Comparison of ENCODE assay signal across 8 mouse cellular contexts in genomic region chr19:4169378-4169784, GRCm38 (mm10). TPM values are rescaled to one million over a fixed set of nuclear protein-coding genes. Genes with fewer than 3 reads are reported as not detected.
DNase-seq lines count a peak whose midpoint lies in the region; ATAC-seq and TF ChIP-seq lines count a peak whose summit lies in the region.

No protein-coding gene starts in this region.

- H3K27me3 ChIP-seq in Patski, result no peaks in the 10 kb centered on the region
- H3K27me3 ChIP-seq in hindbrain, embryonic 14.5 days (ENCODE audit: control insufficient read depth, insufficient read depth, low read length), result no peaks in the 10 kb centered on the region

- no peaks in the 10 kb centered on the region for H3K36me3 ChIP-seq in hindbrain, embryonic 14.5 days (replicated peaks; ENCODE audit: control insufficient read depth, insufficient read depth)

- H3K4me3 ChIP-seq in hindbrain, embryonic 14.5 days (replicated peaks; ENCODE audit: low read length), result peak overlapping the region; percentile 37

- POLR2A ChIA-PET in Patski (lab: Charles Lee), result interaction anchor here (0.6 to 3.3 kb wide), 11 partner anchors 10 to 279 kb away, joined by 3 to 22 read pairs (median 5); partner anchors contain the start of genes AC109138.7, Clcf1, Ppp1ca and Rad9a

- peak overlapping the region; percentile 73 for H3K4me2 ChIP-seq in hindbrain, embryonic 14.5 days (replicated peaks)

- peak overlapping the region; percentile 77 for H3K9ac ChIP-seq in hindbrain, embryonic 14.5 days

- peak; percentile 83 for ATAC-seq in Patski
- peak; percentile 94 for ATAC-seq in hindbrain, embryonic 14.5 days (ENCODE audit: low FRiP score)

- CTCF ChIA-PET in Patski (lab: Charles Lee), result interaction anchor here (1.0 to 2.2 kb wide), 11 partner anchors 9 to 50 kb away, joined by 3 to 9 read pairs (median 5); partner anchors contain the start of genes Coro1b and Rad9a

- H3K4me1 ChIP-seq in hindbrain, embryonic 14.5 days (replicated peaks; ENCODE audit: control insufficient read depth, insufficient read depth, low read length), result peaks cover 6% of the 10 kb centered on the region; the same call in 1 of the 2 replicates

- WGBS in hindbrain, embryonic 14.5 days, result 1% methylated on average over 43 of the region's 43 CpGs

- H3K9me3 ChIP-seq in hindbrain, embryonic 14.5 days (ENCODE audit: control insufficient read depth, low read length), result no peaks in the 10 kb centered on the region

- TF ChIP-seq CTCF in Patski (IDR thresholded peaks at IDR 0.05), result no peak

- peak overlapping the region; percentile 91 for H3K27ac ChIP-seq in hindbrain, embryonic 14.5 days

- DNase-seq in Patski (ENCODE audit: low read depth, low spot score), result peak; percentile 91
- DNase-seq in cerebellum, postnatal 14 days, result peak; percentile 100
- peak; percentile 98 to 100 for DNase-seq in frontal cortex, postnatal 25 days (ENCODE audit: low spot score in 2 of 2)
- peak; percentile 98 for DNase-seq in hindbrain, embryonic 14.5 days (ENCODE audit: low spot score)
- peak; percentile 100 for DNase-seq in layer of hippocampus, postnatal 36 days
- peak; percentile 99 for DNase-seq in lung, postnatal 36 days
- peak; percentile 99 for DNase-seq in retina, postnatal 1 day
- peak; percentile 98 to 99 for DNase-seq in urinary bladder, adult 18-20 months (ENCODE audit: low spot score in 2 of 2)

- in situ Hi-C loops in Patski (cut with MboI; ENCODE audit: low pct_unique_long_range_greater_than_20kb), result no loop called here

RNA-seq across cellular contexts. Expression of gene Carns1, which starts 5.9 kb away (rescaled TPM):
- 13.7 TPM for polyA plus RNA-seq in Patski (2021)
- polyA plus RNA-seq in hindbrain, embryonic 14.5 days (2014; fragmentation: Nextera tagmentation; extraction: Ambion mirVana), result 5.3 and 6.0 TPM in 2 replicates
- 1 to 10 TPM; 7.1 to 9.9 TPM for total RNA-seq in layer of hippocampus, postnatal 36 days (2021)

RNA-seq across cellular contexts. Expression of gene Rps6kb2, which starts 6.2 kb away (rescaled TPM):
- 43.0 TPM for polyA plus RNA-seq in Patski (2021)
- 35.8 and 39.7 TPM in 2 replicates for polyA plus RNA-seq in hindbrain, embryonic 14.5 days (2014; fragmentation: Nextera tagmentation; extraction: Ambion mirVana)
- 10 to 100 TPM; 34.5 to 45.1 TPM for total RNA-seq in layer of hippocampus, postnatal 36 days (2021)

RNA-seq across cellular contexts. Expression of gene Ptprcap, which starts 16.0 kb away (rescaled TPM):
- polyA plus RNA-seq in Patski (2021), result 0.62 TPM
- 0.44 and 0.68 TPM in 2 replicates for polyA plus RNA-seq in hindbrain, embryonic 14.5 days (2014; fragmentation: Nextera tagmentation; extraction: Ambion mirVana)
- total RNA-seq in layer of hippocampus, postnatal 36 days (2021), result 1 to 10 TPM; 1.6 to 3.8 TPM

RNA-seq across cellular contexts. Expression of gene Coro1b, which starts 21.0 kb away (rescaled TPM):
- 321 TPM for polyA plus RNA-seq in Patski (2021)
- polyA plus RNA-seq in hindbrain, embryonic 14.5 days (2014; fragmentation: Nextera tagmentation; extraction: Ambion mirVana), result 102 TPM in 2 replicates
- 10 to 100 TPM; 83.8 to 90.0 TPM for total RNA-seq in layer of hippocampus, postnatal 36 days (2021)

RNA-seq across cellular contexts. Expression of gene Tbc1d10c, which starts 21.7 kb away (rescaled TPM):
- 1.9 TPM for polyA plus RNA-seq in Patski (2021)
- 0.43 and 0.68 TPM in 2 replicates for polyA plus RNA-seq in hindbrain, embryonic 14.5 days (2014; fragmentation: Nextera tagmentation; extraction: Ambion mirVana)
- total RNA-seq in layer of hippocampus, postnatal 36 days (2021), result 1 to 10 TPM in 1 of 2 experiments, under 1 TPM in 1; 0.56 to 1.3 TPM

Comparison
In these comparisons a context has a peak if more than half of its experiments do, and no peak if none do; other contexts are left out.
1. Peak in every context shown above with its lines: DNase-seq, ATAC-seq, H3K4me3 ChIP-seq and H3K27ac ChIP-seq.